ENCODE assay signal across 13 mouse cellular contexts in genomic region chr10:39674106-39674505, GRCm38 (mm10). TPM values are rescaled to one million over a fixed set of nuclear protein-coding genes. Genes with fewer than 3 reads are reported as not detected.
A peak's percentile ranks its signal among the peaks of the same experiment; 100 is the strongest.
DNase-seq lines count a peak whose midpoint lies in the region; ATAC-seq and TF ChIP-seq lines count a peak whose summit lies in the region.
"Had no signal": no experiment of that assay in that cellular context is flagged by ENCODE, and none has a peak within 500 bp of the region (broad histone marks: within the 10 kb centered on the region; RNA-seq: fewer than 3 reads in every experiment).

No protein-coding gene starts in this region.

- TF ChIP-seq CTCF in kidney, adult 2 months (conservative IDR thresholded peaks at IDR 0.05; ENCODE audit: insufficient read depth, insufficient read length, low read depth, low read length) = no peak

- H3K9ac ChIP-seq in kidney, embryonic 14.5 days (ENCODE audit: low read depth, low read length) = no peak overlapping the region
- no peak overlapping the region for H3K9ac ChIP-seq in limb, embryonic 12.5 days (replicated peaks)
- H3K9ac ChIP-seq in intestine, embryonic 16.5 days (ENCODE audit: low read depth, low read length) = no peak overlapping the region

- ATAC-seq in kidney, embryonic 14.5 days (ENCODE audit: low FRiP score, low TSS enrichment) = no peak
- ATAC-seq in limb, embryonic 12.5 days (ENCODE audit: insufficient number of reproducible peaks, insufficient read depth, low FRiP score, low TSS enrichment, low read depth) = no peak
- no peak for ATAC-seq in intestine, embryonic 16.5 days
- no peak for ATAC-seq in frontal cortex, adult (ENCODE audit: low TSS enrichment)

- H3K9me3 ChIP-seq in kidney, embryonic 14.5 days (ENCODE audit: control insufficient read depth, low read length) = no peaks in the 10 kb centered on the region
- H3K9me3 ChIP-seq in limb, embryonic 12.5 days = no peaks in the 10 kb centered on the region
- H3K9me3 ChIP-seq in intestine, embryonic 16.5 days (ENCODE audit: control insufficient read depth, low read length) = no peaks in the 10 kb centered on the region

- no peak overlapping the region for H3K4me2 ChIP-seq in kidney, embryonic 14.5 days (replicated peaks; ENCODE audit: low read depth, low read length)
- no peak overlapping the region for H3K4me2 ChIP-seq in limb, embryonic 12.5 days
- H3K4me2 ChIP-seq in intestine, embryonic 16.5 days (ENCODE audit: low read depth, low read length) = no peak overlapping the region
- H3K4me2 ChIP-seq: liver, embryonic 11.5 days had no signal

- no peaks in the 10 kb centered on the region for H3K36me3 ChIP-seq in kidney, adult 2 months (ENCODE audit: control insufficient read depth, insufficient read depth, low read length)
- H3K36me3 ChIP-seq in kidney, embryonic 14.5 days (ENCODE audit: control insufficient read depth, insufficient read depth, low read length) = no peaks in the 10 kb centered on the region
- H3K36me3 ChIP-seq in limb, embryonic 12.5 days = no peaks in the 10 kb centered on the region
- H3K36me3 ChIP-seq in intestine, embryonic 16.5 days (ENCODE audit: control insufficient read depth, insufficient read depth, low read length) = no peaks in the 10 kb centered on the region

- H3K4me1 ChIP-seq in kidney, adult 2 months (ENCODE audit: control insufficient read depth, insufficient read depth, low read length) = no peaks in the 10 kb centered on the region
- peaks cover 9% of the 10 kb centered on the region for H3K4me1 ChIP-seq in kidney, embryonic 14.5 days (ENCODE audit: control insufficient read depth, insufficient read depth, low read length)
- peaks cover 28% of the 10 kb centered on the region for H3K4me1 ChIP-seq in limb, embryonic 12.5 days (replicated peaks)
- 0 out of 2 replicates have a peak, but pooled peaks cover 2% of the 10 kb centered on the region for H3K4me1 ChIP-seq in intestine, embryonic 16.5 days (ENCODE audit: control insufficient read depth, insufficient read depth, low read length)

- no peak overlapping the region for H3K4me3 ChIP-seq in kidney, adult 2 months (ENCODE audit: insufficient read depth, low read depth, low read length)
- no peak overlapping the region for H3K4me3 ChIP-seq in kidney, embryonic 14.5 days (ENCODE audit: low read length)
- H3K4me3 ChIP-seq in limb, embryonic 12.5 days (replicated peaks) = no peak overlapping the region
- H3K4me3 ChIP-seq in intestine, embryonic 16.5 days (ENCODE audit: low read length) = no peak overlapping the region

- no peak for TF ChIP-seq POLR2A in kidney, adult 2 months (IDR thresholded peaks at IDR 0.05; ENCODE audit: low read depth, low read length)

- H3K27me3 ChIP-seq in kidney, adult 2 months (replicated peaks; ENCODE audit: control insufficient read depth, insufficient read depth, low read length) = no peaks in the 10 kb centered on the region
- H3K27me3 ChIP-seq in kidney, embryonic 14.5 days (ENCODE audit: control insufficient read depth, insufficient read depth, low read length) = no peaks in the 10 kb centered on the region
- H3K27me3 ChIP-seq in limb, embryonic 12.5 days = no peaks in the 10 kb centered on the region
- H3K27me3 ChIP-seq in intestine, embryonic 16.5 days (replicated peaks; ENCODE audit: control insufficient read depth, insufficient read depth, low read length) = no peaks in the 10 kb centered on the region

- H3K27ac ChIP-seq in kidney, adult 2 months (ENCODE audit: insufficient read depth, low read depth, low read length) = no peak overlapping the region
- H3K27ac ChIP-seq in kidney, embryonic 14.5 days (ENCODE audit: low read depth, low read length) = no peak overlapping the region
- H3K27ac ChIP-seq in limb, embryonic 12.5 days = peak overlapping the region; percentile 46; the same call in 1 of the 2 replicates
- no peak overlapping the region for H3K27ac ChIP-seq in intestine, embryonic 16.5 days (ENCODE audit: low read length)
- H3K27ac ChIP-seq: macrophage had no signal

- peak; percentile 44 for DNase-seq in kidney, adult 2 months
- peak; percentile 56 for DNase-seq in ES-CJ7 (ENCODE audit: low read depth, low spot score)
- DNase-seq in embryo, embryonic 9.5 days (ENCODE audit: extremely low spot score) = peak; percentile 34
- DNase-seq in ovary, postnatal 36 days (ENCODE audit: low spot score) = no peak
- DNase-seq: adrenal gland, adult 8-10 months; cerebellum, postnatal 36 days; thymus, postnatal 14 days had no signal

- WGBS in kidney, adult 2 months = 47% methylated on average over 3 of the region's 3 CpGs
- WGBS in kidney, embryonic 14.5 days = 11% methylated on average over 3 of the region's 3 CpGs
- 11% methylated on average over 3 of the region's 3 CpGs for WGBS in limb, embryonic 12.5 days
- 25% methylated on average over 3 of the region's 3 CpGs for WGBS in intestine, embryonic 16.5 days

RNA-seq across cellular contexts. Expression of gene Rev3l, which starts 57.8 kb away (rescaled TPM):
- 8.7 and 11.8 TPM in 2 replicates for polyA plus RNA-seq in kidney, adult 2 months (2012; rRNA removed)
- 25.0 and 30.2 TPM in 2 replicates for polyA plus RNA-seq in kidney, embryonic 14.5 days (2014; fragmentation: Nextera tagmentation; extraction: Ambion mirVana)
- polyA plus RNA-seq in limb, embryonic 12.5 days (2016; fragmentation: Nextera tagmentation; extraction: Ambion mirVana) = 13.8 TPM in 2 replicates
- 8.5 and 8.7 TPM in 2 replicates for polyA plus RNA-seq in intestine, embryonic 16.5 days (2015; fragmentation: Nextera tagmentation; extraction: Ambion mirVana)
